Mouse (Mus musculus) adrenal gland (tissue): ENCODE results near the gene Hps1.

ENCODE experiments used
- intact Hi-C: fragments of 180-260 bp; cut with DNase I; formaldehyde crosslinking; loops from one replicate; pipeline ENCODE4 v1.15.1; 2025

Gene Hps1

DNA sequence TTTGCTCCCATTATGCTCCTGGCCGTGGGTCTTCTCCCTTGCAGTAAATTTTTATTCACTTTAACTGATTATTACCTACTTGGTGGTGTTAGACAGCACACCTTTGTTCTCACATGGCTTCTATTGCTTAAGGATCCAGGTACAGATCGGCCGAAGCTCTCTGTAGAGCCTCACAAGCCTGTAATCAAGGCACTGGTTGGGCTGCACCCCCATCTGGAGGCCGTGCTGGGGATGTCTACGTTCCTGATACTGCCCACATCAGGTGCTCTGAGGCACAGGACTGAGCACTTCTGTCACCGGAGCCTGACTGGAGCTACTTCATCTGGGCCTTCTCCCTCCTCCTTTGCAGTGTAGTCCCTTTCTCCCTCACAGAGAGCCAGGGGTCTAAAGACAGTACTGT, 56.5 kb downstream of the Hps1 start:
- intact Hi-C loops: no loop called here

- intact Hi-C loops: no loop called here
These were observed 57.3 kb downstream of the Hps1 start for GRCm38 (mm10) chr19:42722500-42722899.

- intact Hi-C loops: no loop called here
These were observed 61.7 kb downstream of the Hps1 start for GRCm38 (mm10) chr19:42718101-42718500.

DNA sequence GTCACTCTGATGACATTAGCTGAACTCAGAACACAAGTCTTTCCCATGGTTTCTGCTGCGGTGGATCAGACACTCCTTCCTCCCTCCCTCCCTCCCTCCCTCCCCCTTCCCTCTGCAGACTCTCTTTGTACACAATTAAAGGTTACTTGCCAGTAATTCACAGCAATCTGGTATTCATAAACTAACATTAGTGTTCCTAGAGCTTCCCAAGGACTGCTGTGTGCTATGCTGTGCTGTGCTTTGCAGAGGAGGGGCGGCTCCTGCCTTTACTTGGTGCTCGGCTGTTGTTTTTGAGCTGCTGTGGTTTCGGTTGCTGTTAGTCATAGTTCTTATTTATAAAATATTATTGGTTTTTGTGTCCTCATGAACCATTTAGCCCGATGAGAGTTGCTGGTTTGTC, 62.1 kb downstream of the Hps1 start:
- intact Hi-C loops: no loop called here

DNA sequence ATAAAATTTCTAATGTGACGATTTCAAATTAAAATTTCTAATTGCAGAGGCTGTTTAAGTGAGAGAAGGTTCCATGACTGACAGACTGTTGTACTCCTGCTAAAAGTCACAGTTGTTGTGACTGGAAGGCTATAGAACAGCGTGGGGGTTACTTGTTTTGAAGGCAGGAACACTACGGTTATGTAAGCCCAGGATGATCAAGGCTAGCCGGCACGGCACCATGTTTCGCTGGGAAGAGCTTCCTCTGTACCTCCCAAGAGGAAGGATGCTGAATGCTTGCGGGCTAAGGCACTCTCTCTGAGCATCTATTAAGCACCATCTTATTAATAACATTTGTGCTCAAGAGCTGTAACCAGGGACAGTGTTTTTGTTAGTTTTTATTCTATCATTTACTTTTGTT, 63.3 kb downstream of the Hps1 start:
- intact Hi-C loops: no loop called here

- intact Hi-C loops: no loop called here
These were observed 66.0 kb downstream of the Hps1 start for GRCm38 (mm10) chr19:42713770-42714169.
